Mouse (Mus musculus) 416B (cell line): Measurements from ENCODE around the gene Stoml2.

ENCODE experiments used
- DNase-seq: peaks from one replicate; pipeline ENCODE4 v3.0.0; 2011; ENCODE audit warnings: low read depth

Stoml2 gene

GRCm38 (mm10) chr4:43031237-43031995, at the start of gene Stoml2:
Gene Stoml2 (minus strand): TSS chr4:43031710.
- DNase-seq: peak; percentile 96

DNA sequence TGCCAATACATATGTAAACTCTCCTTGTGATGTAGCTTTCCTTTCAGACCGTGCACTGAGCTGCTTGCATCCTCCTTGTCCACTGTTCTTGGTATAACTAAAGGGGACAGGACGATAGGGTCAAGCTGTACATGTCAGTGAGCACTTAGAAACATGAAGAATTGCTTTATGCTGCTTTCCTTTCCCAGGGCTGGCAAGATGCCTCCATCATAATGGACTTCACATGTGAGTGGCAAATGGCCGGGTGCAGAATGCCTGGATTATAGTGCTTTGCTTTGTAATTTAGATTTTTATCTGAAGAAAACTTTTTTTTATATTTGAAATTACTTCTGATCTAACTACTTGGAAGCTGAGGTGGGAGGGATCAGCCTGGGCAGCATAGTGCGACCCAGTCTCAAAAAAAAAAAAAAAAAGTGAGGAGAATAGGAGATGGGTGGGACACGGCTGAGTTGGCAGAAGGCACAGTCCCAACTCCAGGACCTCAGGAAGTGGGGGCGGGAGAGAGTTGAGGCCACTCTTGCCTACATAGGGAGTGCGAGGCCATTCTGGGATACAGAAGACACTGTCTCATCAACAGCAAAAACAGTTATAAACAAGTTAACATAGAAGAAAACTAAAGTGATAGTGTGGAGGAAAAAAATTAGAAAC, 46.7 kb upstream of the Stoml2 start:
- DNase-seq: no peak

GRCm38 (mm10) chr4:43074923-43075322, 43.4 kb upstream of the Stoml2 start:
- DNase-seq: no peak

GRCm38 (mm10) chr4:43065471-43065870, 34.0 kb upstream of the Stoml2 start:
- peak; percentile 21 for DNase-seq

GRCm38 (mm10) chr4:43060286-43060685, 28.8 kb upstream of the Stoml2 start:
- DNase-seq: no peak

DNA sequence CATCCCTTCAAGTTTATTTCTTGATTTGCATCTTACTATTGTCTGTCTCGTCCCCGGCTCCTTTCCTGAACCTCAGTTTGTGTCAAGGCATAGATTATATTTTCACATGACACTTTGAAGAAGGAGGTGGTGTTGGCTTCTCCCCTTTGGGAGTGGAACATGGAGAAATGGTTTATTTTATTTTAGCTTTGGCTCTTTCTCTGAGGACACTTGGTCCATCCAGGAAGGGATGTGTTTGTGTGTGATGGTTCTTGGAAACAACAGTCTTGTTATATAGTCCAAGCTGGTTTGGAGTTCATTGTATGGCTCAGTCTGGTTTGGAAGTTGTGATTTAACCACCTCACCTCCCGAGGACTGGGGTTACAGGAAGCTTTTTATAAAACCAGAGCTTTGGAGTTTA, 28.2 kb upstream of the Stoml2 start:
- DNase-seq: no peak

GRCm38 (mm10) chr4:43058753-43059654, 27.5 kb upstream of the Stoml2 start, which contains the start of gene Unc13b:
Gene Unc13b (plus strand): TSS chr4:43058953.
- no peak for DNase-seq

- no peak for DNase-seq
These were observed 26.9 kb upstream of the Stoml2 start for GRCm38 (mm10) chr4:43058392-43058752.

- DNase-seq: no peak
These were observed 26.1 kb upstream of the Stoml2 start for GRCm38 (mm10) chr4:43057654-43058053.

DNA sequence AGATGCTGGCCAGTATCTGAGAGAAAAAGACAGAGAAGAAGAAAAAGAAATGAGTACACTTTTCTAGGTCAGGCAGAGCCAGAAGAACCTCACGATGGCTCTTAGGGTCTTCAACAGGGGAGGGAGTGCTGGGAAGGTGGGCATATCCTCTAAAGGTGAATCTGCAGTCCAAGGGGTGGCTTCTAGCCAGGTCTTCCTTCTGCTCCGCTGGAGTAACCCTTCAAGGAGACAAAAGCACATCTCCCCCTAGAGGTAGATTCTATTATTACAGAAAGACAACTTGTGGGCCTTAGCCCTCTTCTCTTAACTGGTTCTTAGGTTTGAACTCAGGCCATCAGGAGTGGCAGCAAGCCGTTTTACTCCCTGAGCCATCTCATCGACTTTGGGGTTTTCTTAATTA, 21.1 kb upstream of the Stoml2 start:
- peak; percentile 75 for DNase-seq

DNA sequence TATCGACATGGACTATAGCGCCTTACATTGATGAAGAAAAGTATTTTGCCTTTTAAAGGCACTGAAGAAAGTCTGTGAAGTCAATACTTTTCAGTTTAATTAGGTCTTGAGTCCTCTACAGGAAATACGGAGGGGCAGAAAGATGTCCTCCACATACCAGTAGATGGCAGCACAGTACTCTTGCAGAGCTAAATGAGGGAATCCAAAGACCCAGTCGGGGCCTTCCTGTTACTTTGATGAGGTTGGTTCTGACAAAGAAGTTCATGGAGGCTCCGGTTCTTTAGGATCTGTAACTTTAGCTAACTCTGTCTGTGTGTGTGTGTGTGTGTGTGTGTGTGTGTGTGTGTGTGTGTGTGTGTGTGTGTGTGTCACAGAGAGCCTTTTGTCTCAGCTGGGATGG, 15.7 kb upstream of the Stoml2 start:
- peak; percentile 93 for DNase-seq

GRCm38 (mm10) chr4:43046607-43047006, 15.1 kb upstream of the Stoml2 start:
- no peak for DNase-seq

DNA sequence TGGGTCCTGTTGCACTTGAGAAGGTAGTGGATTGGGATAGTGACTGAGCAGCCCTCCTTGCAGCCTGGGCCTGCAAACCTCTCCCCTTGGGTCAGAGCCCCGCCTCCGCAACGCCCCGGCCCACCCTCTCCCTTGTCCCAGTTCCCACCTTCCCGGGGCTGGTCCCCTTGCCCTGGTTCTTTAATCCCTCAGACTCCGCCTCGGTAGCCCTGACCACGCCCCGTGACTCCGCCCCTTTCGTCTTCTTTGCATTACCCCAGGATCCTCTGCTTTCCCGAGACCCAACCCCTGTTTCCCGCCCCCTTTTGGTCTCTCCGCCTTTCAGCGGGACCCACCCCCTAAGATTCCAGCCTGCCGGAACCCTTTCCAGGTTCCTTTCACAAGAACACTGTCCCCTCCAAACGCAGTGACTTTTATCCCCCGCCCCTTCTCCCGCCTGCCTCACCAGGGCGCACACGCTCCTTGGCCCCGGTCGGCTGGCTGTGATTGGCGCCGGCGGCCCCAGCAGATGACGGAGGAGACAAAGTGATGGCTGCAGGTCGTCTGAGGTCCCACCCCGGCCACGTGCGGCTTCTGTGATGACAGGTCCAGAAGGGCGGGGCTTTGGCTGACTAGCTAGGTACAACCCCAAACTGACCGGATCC, 14.3 kb upstream of the Stoml2 start, which contains the start of gene Fam214b:
Fam214b (minus strand) TSS at position 562 of the 644 bp plus-strand sequence.
- peak; percentile 97 for DNase-seq

- DNase-seq: no peak
These were observed 13.8 kb upstream of the Stoml2 start for GRCm38 (mm10) chr4:43045285-43045658.

DNA sequence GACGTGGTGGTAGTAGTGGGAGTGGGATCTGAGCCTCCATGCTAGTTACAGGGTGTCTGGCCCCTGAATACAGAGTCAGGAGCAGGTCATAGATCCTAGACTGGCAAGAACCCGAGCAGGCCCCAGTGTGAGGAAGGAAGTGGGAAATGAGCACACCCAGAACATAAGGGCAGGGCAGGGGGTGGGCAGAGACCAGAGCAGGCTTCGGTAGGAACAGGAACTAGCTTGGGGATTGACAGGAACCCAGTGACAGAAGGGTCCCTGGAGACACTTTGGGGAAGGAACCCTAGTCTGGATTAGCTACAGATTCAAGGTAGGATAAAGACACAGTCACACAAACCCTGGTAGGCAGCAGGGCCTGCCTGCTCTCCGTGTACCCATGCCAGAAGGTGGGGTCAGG, 13.2 kb upstream of the Stoml2 start:
- peak; percentile 79 for DNase-seq

DNA sequence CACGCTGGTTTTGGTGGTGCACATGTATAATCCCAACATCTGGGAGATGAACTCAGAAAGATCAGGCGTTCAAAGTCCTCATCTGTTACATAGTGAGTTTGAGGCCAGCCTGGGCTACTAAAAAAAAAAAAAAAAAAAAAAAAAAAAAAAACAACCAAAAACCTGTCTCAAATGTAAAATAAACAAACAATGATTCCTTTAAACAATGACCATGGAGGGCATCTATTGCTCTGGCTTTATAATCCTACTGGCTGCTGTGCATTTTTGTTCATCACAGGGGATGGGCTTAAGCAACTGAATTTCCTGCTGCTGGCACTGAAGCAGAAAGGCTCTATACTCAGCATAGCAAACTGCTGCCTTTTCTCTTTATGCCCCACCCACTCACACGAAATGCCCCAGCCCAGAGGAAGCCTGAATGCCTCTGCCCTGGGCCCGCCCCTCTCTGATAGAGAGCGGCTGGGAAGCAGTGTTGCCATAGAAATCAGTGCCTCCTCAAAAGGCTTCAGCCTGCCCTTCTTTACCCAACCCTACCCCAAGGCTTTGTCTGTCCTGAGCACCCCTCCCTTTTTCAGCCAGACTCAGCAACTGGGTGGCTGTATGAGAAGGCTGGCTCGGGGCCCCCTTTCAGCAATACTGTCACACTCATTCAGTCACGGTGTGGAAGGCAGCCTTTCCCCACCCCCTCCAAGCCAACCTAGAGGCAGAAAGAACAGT, 12.3 kb upstream of the Stoml2 start:
- DNase-seq: peak; percentile 84

- DNase-seq: peak; percentile 47
These were observed 9.5 kb upstream of the Stoml2 start for GRCm38 (mm10) chr4:43040881-43041547.

GRCm38 (mm10) chr4:43040114-43040572, 8.6 kb upstream of the Stoml2 start:
- peak; percentile 99 for DNase-seq

- no peak for DNase-seq
These were observed 8.1 kb upstream of the Stoml2 start for GRCm38 (mm10) chr4:43039609-43040008.
